Mouse (Mus musculus): ENCODE data around the gene Agrn.

Agrn gene

DNA sequence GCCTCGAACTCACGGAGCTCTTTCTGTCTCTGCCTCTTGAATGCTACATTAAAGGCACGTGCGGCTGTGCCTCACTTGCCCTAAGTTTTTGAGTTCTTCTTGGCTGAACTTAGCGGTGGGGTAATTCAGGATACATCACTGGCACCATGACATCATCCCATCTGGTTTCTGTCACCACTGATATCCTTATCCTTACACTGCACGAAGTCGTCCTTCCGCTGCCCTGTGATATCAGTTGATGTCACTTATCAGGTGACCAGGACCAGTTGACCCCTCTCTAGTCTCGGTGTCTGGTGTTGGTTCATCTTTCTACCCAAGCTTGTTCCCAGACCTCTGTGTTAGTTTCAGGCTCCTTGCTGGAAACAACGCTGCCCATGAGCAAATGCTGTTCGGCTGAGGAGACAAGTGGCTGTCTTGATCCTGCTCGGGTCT is 5.2 kb upstream of the Agrn start:
- DNase-seq (ENCODE audit: low spot score), result no peak

DNA sequence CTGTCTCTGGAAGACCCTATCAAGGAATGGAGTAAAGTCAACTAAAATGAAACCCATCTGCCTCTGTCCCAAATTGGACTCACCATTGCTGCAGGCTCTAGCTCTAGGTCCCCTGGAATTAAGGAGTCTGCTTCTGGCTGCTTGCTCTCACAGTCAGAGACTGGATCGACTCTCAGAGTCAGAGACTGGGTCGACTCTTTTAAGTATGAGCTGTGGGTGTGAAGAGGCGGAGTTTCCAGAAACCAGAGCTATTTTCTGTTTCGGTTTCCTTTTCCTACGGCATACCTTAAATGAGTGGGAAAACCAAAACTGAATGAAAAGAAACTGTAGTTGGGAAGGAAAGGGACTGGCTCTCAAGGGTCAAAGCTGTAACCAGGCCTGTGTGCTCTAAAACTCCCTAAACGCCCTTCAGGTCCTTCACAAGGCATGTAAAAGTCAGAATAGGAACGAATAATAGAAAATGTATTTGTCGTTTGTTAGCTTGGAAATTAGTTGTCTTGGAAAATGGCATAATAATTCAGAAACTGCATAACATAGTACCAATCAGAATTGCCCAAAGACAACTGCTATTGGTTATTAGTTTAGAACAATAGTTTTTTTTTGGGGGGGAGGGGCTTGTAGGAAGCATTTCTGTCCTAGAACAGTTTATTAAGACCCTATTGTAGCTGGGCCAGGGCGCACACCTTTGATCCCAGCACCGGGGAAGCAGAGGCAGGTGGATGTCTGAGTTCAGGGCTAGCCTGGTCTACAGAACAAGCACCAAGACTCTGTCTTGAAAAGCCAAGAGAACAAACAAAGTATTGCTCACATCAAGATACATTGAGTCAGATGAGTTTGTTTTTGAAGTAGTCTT is 3.6 kb upstream of the Agrn start, which contains the start of gene Isg15:
Isg15 (minus strand) TSS at position 196 of the 853 bp plus-strand sequence.
- no peak for DNase-seq (ENCODE audit: low spot score)

- DNase-seq (ENCODE audit: low spot score), result peak; percentile 79
These were observed 529 bp upstream of the Agrn start for GRCm38 (mm10) chr4:156197829-156198205.

DNA sequence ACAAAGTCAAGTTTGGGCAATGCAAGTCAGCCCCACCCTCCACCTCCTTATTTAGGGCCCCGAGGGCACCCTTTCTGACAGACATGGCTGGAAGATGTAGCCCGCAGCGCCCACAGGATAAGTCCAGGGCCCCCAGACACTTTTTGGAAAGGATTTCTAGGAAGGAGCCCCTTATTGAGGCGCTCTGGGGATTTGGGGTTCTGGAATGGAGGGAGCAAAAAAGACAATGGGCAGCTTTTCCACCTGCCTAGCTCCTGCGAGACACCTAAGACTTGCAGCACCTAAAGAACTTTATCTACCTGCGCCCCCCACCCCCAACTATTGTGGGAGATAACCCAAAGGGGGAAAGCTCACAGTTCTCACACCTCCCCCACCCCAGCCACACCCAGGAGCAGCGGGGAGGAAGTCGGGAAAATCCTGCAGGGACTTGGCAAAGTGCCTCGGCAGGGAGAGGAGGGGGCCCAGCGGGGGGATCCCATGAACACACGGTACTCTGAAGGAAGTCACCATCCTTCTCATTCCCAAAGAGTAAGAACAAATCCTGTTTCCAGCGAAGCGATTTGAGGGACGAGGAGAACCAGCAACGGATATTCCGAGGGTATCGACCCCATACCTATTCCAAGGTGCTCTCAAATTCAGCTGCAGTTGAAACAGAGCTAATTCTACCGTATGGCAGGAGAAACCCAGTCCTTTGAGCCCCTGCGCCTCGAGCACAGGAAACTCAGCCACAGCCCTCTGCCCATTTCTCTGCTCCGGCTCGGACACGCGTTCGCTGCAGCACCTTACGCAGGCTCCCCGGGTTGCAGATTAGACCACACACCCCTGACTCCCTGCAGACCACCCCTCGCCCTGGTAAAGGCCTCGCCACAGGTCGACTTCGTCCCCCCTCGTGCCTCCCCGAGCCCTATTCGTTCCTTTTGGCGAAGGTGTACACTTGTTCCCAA is 1.1 kb downstream of the Agrn start:
- DNase-seq (ENCODE audit: low spot score), result no peak

GRCm38 (mm10) chr4:156194346-156194745 is 2.9 kb downstream of the Agrn start:
- DNase-seq (ENCODE audit: low spot score), result no peak

DNA sequence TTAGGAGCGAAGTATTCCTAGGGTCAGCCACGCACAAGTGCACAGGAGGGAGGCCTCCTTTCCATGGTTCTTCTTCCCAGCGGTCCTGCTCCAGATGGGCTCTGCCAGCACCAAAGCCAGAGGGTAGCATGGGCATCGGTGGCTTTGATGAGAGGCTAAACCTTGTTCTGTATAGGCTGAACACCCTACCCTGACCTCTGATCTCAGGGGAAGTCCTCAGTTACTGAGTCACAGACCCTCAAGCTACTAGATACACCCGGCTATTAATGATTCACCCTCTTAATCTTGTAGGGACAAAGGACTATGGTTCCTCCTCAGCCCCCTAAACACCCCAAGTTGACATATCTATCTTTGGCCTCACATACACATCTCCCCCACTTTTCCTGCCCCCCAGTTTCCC is 3.4 kb downstream of the Agrn start:
- no peak for DNase-seq (ENCODE audit: low spot score)

GRCm38 (mm10) chr4:156193200-156193590 is 4.1 kb downstream of the Agrn start:
- no peak for DNase-seq (ENCODE audit: low spot score)

DNA sequence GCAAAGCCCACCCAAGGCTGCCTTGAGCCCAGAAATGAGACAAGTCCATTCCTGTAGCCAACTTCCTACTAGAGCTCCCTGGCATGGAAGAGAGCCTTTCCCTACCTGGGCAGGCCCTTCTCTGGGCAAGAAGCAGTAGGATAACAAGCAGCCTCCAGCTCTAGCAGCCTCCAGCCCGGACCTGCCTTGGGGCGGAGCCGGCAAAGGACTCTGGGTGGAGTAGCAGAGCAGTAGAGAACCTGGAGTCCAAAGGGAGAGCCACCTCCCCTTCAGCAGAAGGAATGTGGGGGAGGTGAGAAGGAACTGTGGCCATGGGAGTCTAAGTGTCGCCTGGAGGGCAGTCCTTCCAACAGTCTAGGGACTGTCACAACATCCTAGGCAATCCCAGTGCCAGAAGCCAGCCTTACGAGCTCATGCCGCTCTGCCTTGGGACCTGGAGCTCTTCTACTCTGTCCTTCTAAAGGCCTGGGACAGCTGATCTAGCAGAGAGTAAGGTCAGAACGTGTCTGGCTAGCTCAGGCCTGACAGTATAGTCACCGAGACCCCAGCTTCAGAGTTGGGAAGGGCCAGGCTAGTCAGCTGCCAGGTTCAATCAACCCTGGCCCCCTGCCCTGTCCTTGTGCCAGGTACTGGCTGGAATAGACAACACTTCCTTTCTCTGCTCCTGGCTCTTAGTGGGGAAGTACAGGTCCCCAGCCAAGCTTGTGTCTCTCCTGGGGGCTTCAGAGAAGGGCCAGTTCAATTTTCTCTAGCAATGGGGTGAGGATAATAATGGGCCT is 4.7 kb downstream of the Agrn start:
- no peak for DNase-seq (ENCODE audit: low spot score)

- DNase-seq (ENCODE audit: low spot score), result no peak
These were observed 8.4 kb downstream of the Agrn start for GRCm38 (mm10) chr4:156188811-156189323.

- no peak for DNase-seq (ENCODE audit: low spot score)
These were observed 9.0 kb downstream of the Agrn start for GRCm38 (mm10) chr4:156188162-156188810.

DNA sequence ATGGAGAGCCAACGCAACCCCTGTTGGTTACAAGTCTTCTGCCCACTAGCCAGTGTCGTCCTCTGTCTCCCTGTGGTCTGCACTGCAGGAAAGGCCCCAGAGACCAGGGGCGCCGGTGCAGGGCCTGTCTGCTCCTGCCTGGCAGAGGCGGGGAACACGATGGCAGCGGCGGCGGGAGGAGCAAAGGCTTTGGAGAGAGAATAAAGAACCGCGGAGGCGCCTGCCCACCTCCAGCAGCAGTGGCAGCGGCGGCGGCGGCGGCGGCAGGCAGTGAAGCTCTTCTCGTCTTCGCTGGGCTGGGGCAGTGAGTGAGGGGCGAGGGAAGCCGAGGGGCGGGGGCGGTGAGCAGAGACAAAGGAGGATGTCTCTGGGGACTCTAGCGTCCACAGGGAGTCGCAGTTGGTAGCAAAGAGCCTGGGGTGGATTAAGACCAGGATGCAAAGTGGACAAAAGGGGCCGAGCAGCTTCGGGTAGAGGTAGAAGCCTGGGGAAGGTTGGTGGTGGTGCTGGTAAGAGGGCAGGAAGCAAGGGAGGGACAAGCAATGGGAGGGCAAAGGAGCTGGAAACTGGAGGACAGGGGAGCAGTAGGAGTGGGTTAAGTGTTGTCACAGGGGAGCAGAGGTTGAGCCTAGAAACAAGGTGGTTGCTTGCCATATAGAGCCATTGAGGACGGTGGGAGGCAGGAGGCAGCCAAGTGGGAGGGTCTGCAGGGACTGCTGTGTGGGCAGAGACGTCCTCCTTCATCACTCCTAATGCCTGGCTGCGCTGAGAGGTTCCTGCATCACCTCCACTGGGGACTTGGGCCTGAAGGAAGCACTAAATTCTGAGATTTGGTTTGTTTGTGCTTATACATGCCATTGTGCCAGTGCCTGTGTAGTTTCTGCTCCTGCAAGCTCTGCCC is 11.1 kb downstream of the Agrn start:
- no peak for DNase-seq (ENCODE audit: low spot score)

GRCm38 (mm10) chr4:156185456-156185949 is 11.8 kb downstream of the Agrn start:
- no peak for DNase-seq (ENCODE audit: low spot score)

- no peak for DNase-seq (ENCODE audit: low spot score)
These were observed 12.9 kb downstream of the Agrn start for GRCm38 (mm10) chr4:156184291-156184954.

DNA sequence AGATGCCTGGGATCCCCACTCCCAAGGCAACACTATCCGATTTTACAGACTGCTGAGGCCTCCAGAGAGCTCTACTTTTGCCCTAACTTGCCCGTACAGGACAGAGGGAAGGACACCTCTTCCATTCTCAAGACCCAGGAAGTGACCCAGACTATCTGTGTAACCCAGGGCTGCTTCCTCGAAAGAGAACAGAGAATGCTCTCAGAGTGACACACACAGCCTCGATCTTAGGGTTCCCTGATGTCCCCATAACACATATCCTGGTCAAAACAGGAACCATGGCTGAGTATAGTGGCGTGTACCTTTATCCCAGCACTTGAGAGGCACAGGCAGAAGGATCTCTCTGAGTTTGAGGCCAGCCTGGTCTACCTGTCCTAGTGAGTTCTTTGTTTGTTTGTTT is 13.5 kb downstream of the Agrn start:
- no peak for DNase-seq (ENCODE audit: low spot score)

DNA sequence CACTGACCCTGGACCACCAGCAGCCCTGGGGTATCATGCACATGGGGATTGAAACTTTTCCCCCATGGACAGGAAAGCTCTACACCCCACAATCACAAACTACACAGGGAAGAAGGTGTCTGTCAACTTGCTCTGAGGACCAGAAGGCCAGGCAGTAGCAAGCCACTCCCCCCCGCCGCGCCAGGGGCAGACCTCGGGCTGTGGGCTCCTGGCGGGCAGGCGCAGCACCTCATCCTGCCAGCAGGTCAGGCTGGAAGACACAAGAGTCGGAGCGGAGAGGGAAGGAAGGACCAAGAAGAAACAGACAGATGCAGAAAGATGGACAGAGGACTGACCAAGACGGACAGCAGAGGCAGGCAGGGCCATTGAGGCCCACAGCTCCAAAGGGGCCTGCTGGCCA is 19.7 kb downstream of the Agrn start:
- DNase-seq (ENCODE audit: low spot score), result no peak

GRCm38 (mm10) chr4:156171828-156172227 is 25.5 kb downstream of the Agrn start:
- DNase-seq (ENCODE audit: low spot score), result no peak

DNA sequence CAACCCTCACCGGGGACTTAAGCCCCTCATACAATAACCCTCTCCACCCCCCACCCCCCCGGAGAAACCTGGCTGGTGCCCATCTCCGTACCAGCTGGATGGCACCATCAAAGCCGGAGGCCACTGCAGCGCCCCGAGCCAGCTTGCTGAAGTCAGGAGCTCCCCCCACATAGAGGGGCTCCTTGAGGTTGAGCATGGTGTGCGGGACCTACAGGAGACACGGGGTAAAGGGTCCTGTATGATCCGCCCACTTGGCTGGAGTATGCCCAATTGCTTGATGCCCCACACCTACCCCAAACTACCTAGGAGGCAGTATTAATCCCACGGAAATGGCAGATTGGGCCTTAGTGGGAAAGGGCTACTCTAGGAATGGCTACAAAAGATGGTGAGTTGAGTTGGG is 28.2 kb downstream of the Agrn start:
- DNase-seq (ENCODE audit: low spot score), result no peak

GRCm38 (mm10) chr4:156168611-156169010 is 28.7 kb downstream of the Agrn start:
- no peak for DNase-seq (ENCODE audit: low spot score)

- DNase-seq (ENCODE audit: low spot score), result no peak
These were observed 30.8 kb downstream of the Agrn start for GRCm38 (mm10) chr4:156166477-156166876.

- no peak for DNase-seq (ENCODE audit: low spot score)
These were observed 42.5 kb downstream of the Agrn start for GRCm38 (mm10) chr4:156154771-156155170.
